Mouse (Mus musculus) embryo, embryonic 9.5 days (tissue): ENCODE data around the gene Wrap53.
"Not testable (repeated sequence)": the region's sequence is repeated elsewhere in the genome, so short reads cannot be mapped to it uniquely, and the experiment has no call there.

ENCODE experiments used
- DNase-seq: peaks from one replicate; pipeline ENCODE4 v3.0.0-alpha.2; 2017; ENCODE audit errors: extremely low spot score

Gene Wrap53

GRCm38 (mm10) chr11:69580091-69580514, at the start of gene Wrap53, which contains the start of gene Trp53:
Wrap53 (minus strand) TSS chr11:69580255.
Trp53 (plus strand) TSS chr11:69580359.
- DNase-seq: peak; percentile 90

- DNase-seq: no peak
Observed at GRCm38 (mm10) chr11:69629802-69630201, 49.7 kb upstream of the Wrap53 start.

GRCm38 (mm10) chr11:69628286-69628685, 48.2 kb upstream of the Wrap53 start:
- DNase-seq: peak; percentile 82

- DNase-seq: not testable (repeated sequence)
Observed at GRCm38 (mm10) chr11:69624339-69624738, 44.3 kb upstream of the Wrap53 start.

GRCm38 (mm10) chr11:69623006-69623405, 43.0 kb upstream of the Wrap53 start:
- DNase-seq: no peak

- no peak for DNase-seq
Observed at GRCm38 (mm10) chr11:69622406-69622805, 42.4 kb upstream of the Wrap53 start.

- peak; percentile 82 for DNase-seq
Observed at GRCm38 (mm10) chr11:69621571-69622268, 41.7 kb upstream of the Wrap53 start, which contains the start of gene Sat2. Sat2 (plus strand) TSS chr11:69622024.

GRCm38 (mm10) chr11:69620394-69621081, 40.5 kb upstream of the Wrap53 start:
- DNase-seq: no peak

GRCm38 (mm10) chr11:69617805-69618204, 37.8 kb upstream of the Wrap53 start, which contains the start of gene Shbg:
Shbg (minus strand) TSS chr11:69617905.
- DNase-seq: no peak

- no peak for DNase-seq
Observed at GRCm38 (mm10) chr11:69616781-69617180, 36.7 kb upstream of the Wrap53 start.

GRCm38 (mm10) chr11:69614257-69614588, 34.2 kb upstream of the Wrap53 start:
- not testable (repeated sequence) for DNase-seq

GRCm38 (mm10) chr11:69613553-69614256, 33.6 kb upstream of the Wrap53 start:
- peak; percentile 86 for DNase-seq

- DNase-seq: no peak
Observed at GRCm38 (mm10) chr11:69610899-69611298, 30.8 kb upstream of the Wrap53 start.

GRCm38 (mm10) chr11:69609416-69609815, 29.4 kb upstream of the Wrap53 start:
- DNase-seq: no peak

GRCm38 (mm10) chr11:69608525-69608924, 28.5 kb upstream of the Wrap53 start:
- DNase-seq: no peak

GRCm38 (mm10) chr11:69606832-69607231, 26.8 kb upstream of the Wrap53 start:
- no peak for DNase-seq

GRCm38 (mm10) chr11:69606491-69606795, 26.4 kb upstream of the Wrap53 start:
- DNase-seq: no peak

GRCm38 (mm10) chr11:69605726-69606490, 25.9 kb upstream of the Wrap53 start, which contains the start of gene Atp1b2:
Atp1b2 (minus strand) TSS chr11:69605942.
- peak; percentile 79 for DNase-seq

GRCm38 (mm10) chr11:69604795-69605664, 25.0 kb upstream of the Wrap53 start:
- peak; percentile 22 for DNase-seq

- no peak for DNase-seq
Observed at GRCm38 (mm10) chr11:69604347-69604746, 24.3 kb upstream of the Wrap53 start.

- no peak for DNase-seq
Observed at GRCm38 (mm10) chr11:69603516-69603915, 23.5 kb upstream of the Wrap53 start.
